Mouse (Mus musculus) cerebellum, adult 2 months (tissue): Measurements from ENCODE around the gene Ndufb6. TPM values are rescaled to one million over a fixed set of nuclear protein-coding genes. Genes with fewer than 3 reads are reported as not detected.

ENCODE experiments used
- DNase-seq, 2 experiments: peaks; one replicate each; pipeline ENCODE4 v3.0.0; 2021
- H3K27ac ChIP-seq: fragments of 200-500 bp; 2 replicates; pipeline ENCODE4 v1.5.1; 2012; ENCODE audit warnings: low read length, control low read depth, inconsistent platforms; ENCODE audit not compliant: insufficient read depth
- H3K27me3 ChIP-seq: fragments of 200-500 bp; 2 replicates; pipeline ENCODE4 v1.6.1; 2012; ENCODE audit warnings: inconsistent platforms, mild to moderate bottlenecking, low read length, moderate library complexity; ENCODE audit not compliant: control insufficient read depth, insufficient read depth
- H3K4me1 ChIP-seq: fragments of 200-500 bp; 2 replicates; pipeline ENCODE4 v1.6.1; 2011; ENCODE audit warnings: low read length; ENCODE audit not compliant: control insufficient read depth, insufficient read depth
- H3K4me3 ChIP-seq: fragments of 200-500 bp; replicated peaks from 2 replicates; pipeline ENCODE3; 2011; ENCODE audit warnings: mild to moderate bottlenecking, low read depth, low read length, control low read depth; ENCODE audit not compliant: insufficient read depth
- CTCF ChIP-seq: fragments of 200-500 bp; IDR thresholded peaks from 2 replicates; pipeline ENCODE4 v1.5.1; 2011; ENCODE audit warnings: low read depth, mild to moderate bottlenecking, control low read depth, low read length, moderate library complexity, borderline replicate concordance; ENCODE audit not compliant: insufficient read depth
- POLR2A ChIP-seq: fragments of 200-500 bp; IDR thresholded peaks from 2 replicates; pipeline ENCODE4 v1.6.1; 2011; ENCODE audit warnings: low read length, control low read depth, borderline replicate concordance; ENCODE audit not compliant: insufficient read depth
- WGBS: fragments of 180-500 bp; shearing (Covaris S2); methylation state at CpG from one replicate; pipeline ENCODE4 v1.1.7; 2018; 5-methylcytosine and 5-hydroxymethylcytosine counted together
- polyA plus RNA-seq: library from polyadenylated mRNA; depleted of rRNA; stranded (reverse); fragments of >200 nt; gene quantifications from 2 replicates; pipeline ENCODE4 v1.2.3, GENCODE M21; 2012

Gene Ndufb6
- polyA plus RNA-seq, 1 experiment, result 210 TPM

DNA sequence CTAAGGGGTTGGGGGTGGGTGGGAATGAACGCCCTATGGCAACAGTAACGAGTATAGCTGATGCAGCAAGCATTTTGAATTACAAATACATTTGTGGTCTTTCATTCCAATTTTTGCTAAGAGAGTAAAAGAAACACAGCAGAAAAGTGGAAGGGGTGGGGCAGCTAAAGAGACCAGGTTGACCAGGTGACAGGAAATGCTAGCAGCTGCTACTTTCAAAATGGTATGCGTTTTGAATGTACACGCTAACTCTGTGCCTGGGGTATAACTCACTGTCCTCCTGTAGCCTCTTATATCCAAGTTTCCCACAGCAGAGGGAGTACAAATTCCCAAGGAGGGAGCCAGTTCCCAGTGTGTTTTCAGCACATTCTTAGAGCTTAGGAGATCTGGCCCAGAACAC lies 42.4 kb downstream of the Ndufb6 start:
- Histone ChIP-seq H3K27ac (no peak overlapping the region), H3K4me1 (no peaks in the 10 kb centered on the region), H3K27me3 (no peaks in the 10 kb centered on the region; the same call in 1 of the 2 replicates), H3K4me3 (no peak overlapping the region)
- TF ChIP-seq CTCF (no peak), POLR2A (no peak)
- DNase-seq, result no peak
- 95% methylated on average over 4 of the region's 4 CpGs for WGBS

DNA sequence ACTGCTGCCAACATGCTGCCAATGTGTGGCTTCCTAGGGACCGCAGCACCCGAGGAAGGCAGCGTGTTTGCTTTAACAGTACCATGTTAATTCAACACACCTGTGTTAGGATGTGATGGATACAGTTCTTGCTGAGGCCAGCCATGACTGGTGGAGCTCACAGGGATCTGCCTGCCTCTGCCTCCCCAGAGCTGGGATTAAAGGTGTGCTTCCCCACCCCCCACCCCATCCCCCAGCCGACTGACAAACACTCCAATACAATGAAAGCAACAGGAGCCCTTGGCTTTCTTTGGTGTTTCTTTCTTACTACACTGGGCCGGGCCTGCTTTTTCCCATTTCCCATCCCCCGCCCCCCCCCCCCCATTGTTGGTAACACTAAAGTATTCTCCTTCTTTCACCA lies 45.0 kb downstream of the Ndufb6 start:
- H3K27ac ChIP-seq, result no peak overlapping the region
- WGBS, result 70% methylated on average over 6 of the region's 6 CpGs
- TF ChIP-seq CTCF (no peak), POLR2A (no peak)
- H3K4me3 ChIP-seq, result no peak overlapping the region
- H3K27me3 ChIP-seq, result no peaks in the 10 kb centered on the region; the same call in 1 of the 2 replicates
- no peak for DNase-seq
- H3K4me1 ChIP-seq, result no peaks in the 10 kb centered on the region

DNA sequence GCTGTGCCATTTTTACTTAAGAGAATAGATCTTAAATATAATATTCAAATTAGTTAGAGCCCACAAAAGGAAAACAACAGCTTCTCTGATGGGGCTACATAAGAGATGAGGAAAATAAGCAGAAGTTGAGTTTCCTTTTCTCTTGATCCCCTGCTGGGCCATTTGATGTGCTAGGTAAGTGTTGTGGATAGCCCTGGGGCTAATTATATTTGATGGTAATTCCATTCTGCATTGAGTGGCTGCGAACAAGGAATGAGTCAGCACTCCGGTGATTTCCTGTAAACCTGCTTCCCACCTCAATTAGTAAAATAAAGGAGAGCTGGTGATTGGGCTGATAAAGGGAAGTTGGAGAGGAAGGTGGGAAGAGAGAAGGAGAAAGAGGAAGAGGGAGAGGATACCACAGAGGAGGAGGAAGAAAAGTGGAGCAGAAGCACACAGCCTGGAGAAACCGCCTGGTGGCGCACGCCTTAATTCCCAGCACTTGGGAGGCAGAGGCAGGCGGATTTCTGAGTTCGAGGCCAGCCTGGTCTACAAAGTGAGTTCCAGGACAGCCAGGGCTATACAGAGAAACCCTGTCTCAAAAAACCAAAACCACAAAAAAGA lies 46.1 kb downstream of the Ndufb6 start:
- 95% methylated on average over 7 of the region's 7 CpGs for WGBS
- DNase-seq, result no peak
- Histone ChIP-seq H3K27ac (no peak overlapping the region), H3K27me3 (no peaks in the 10 kb centered on the region), H3K4me1 (no peaks in the 10 kb centered on the region), H3K4me3 (no peak overlapping the region)
- TF ChIP-seq POLR2A (no peak), CTCF (no peak)

DNA sequence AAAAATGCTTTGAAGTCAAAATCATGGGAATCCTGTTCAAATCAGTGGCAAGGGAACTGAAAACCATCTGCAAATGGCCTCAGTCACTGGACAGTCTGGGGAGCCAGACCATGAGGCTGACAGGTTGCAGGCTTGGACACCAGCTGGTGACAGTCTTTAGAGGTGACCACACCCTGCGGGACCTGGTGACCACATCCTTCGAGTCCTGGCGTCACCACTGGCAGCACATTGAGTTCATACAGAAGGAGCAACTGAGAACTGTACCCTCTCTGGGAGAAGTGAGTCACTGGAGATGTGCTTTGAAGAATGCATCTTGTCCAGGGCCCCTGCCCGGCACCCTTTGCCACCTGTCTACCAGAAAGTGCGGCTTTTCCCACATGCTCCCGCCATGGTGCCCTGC lies 49.5 kb downstream of the Ndufb6 start:
- Histone ChIP-seq H3K27ac (no peak overlapping the region), H3K4me3 (no peak overlapping the region), H3K27me3 (no peaks in the 10 kb centered on the region), H3K4me1 (no peaks in the 10 kb centered on the region)
- TF ChIP-seq CTCF (no peak), POLR2A (no peak)
- no peak for DNase-seq
- 86% methylated on average over 6 of the region's 6 CpGs for WGBS

DNA sequence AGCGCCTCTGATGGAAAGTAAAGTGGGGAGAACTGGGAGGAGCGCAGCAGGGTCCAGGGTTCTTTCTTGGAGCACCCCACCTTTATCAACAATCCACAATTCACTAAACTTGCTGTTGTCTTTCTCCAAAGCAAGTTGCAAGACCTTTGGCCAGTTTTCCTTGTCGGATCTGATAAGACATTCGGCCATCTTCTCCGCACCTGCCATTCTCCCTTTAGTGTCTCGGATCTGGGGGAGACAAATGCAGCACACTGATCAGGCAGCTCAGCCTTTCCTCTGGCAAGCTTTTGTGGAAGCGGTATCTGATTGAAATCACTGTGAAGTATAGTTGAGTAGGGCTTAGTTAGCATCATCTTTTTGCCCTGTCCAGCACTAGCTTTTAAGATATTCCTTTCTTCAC lies 51.3 kb downstream of the Ndufb6 start:
- Histone ChIP-seq H3K27me3 (no peaks in the 10 kb centered on the region), H3K4me1 (no peaks in the 10 kb centered on the region), H3K4me3 (no peak overlapping the region), H3K27ac (no peak overlapping the region)
- no peak for DNase-seq
- 89% methylated on average over 7 of the region's 7 CpGs for WGBS
- TF ChIP-seq CTCF (no peak), POLR2A (no peak)

DNA sequence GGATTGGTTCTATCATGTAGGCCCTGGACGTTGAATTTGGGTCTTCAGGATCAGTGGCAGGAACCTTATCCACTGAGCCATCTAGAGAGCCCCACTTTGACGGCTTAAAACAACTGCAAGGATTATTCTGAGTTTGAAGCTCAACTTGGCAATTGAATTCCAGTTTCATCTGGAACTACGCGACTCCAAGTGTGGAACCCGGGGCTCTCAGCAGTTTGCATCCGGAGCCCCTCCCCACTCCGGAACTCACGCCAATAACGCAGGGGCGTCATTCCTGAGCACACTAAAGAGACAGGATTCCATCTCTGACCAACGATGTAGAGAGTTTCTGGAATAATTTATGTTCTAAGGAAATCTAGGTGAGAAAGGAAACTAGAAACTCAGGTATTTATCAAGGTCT lies 52.1 kb downstream of the Ndufb6 start:
- Histone ChIP-seq H3K4me3 (no peak overlapping the region), H3K27me3 (no peaks in the 10 kb centered on the region), H3K4me1 (no peaks in the 10 kb centered on the region), H3K27ac (no peak overlapping the region)
- DNase-seq, result no peak
- 79% methylated on average over 11 of the region's 11 CpGs for WGBS
- TF ChIP-seq CTCF (no peak), POLR2A (no peak)

DNA sequence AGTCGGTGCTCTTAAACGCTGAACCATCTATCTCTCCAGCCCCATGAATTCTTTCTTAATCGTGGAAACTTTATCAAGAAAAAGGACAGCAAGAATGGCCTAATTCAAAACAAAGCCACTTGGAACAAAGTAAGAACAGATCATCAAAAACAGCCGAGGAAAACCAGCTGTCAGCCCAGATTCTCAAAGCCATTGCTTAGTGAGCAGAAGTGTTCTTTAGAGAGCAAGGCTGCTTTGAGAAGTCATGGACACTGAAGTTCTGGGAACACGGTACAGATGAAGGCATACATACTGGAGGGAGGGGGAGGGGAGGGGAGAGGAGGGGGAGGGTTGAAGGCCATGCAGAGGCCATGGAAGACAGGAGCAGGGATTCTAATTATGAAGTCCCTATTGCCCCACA lies 53.1 kb downstream of the Ndufb6 start:
- Histone ChIP-seq H3K27me3 (no peaks in the 10 kb centered on the region), H3K27ac (no peak overlapping the region), H3K4me1 (no peaks in the 10 kb centered on the region), H3K4me3 (no peak overlapping the region)
- WGBS, result 75% methylated on average over 5 of the region's 5 CpGs
- no peak for DNase-seq
- TF ChIP-seq POLR2A (no peak), CTCF (no peak)

DNA sequence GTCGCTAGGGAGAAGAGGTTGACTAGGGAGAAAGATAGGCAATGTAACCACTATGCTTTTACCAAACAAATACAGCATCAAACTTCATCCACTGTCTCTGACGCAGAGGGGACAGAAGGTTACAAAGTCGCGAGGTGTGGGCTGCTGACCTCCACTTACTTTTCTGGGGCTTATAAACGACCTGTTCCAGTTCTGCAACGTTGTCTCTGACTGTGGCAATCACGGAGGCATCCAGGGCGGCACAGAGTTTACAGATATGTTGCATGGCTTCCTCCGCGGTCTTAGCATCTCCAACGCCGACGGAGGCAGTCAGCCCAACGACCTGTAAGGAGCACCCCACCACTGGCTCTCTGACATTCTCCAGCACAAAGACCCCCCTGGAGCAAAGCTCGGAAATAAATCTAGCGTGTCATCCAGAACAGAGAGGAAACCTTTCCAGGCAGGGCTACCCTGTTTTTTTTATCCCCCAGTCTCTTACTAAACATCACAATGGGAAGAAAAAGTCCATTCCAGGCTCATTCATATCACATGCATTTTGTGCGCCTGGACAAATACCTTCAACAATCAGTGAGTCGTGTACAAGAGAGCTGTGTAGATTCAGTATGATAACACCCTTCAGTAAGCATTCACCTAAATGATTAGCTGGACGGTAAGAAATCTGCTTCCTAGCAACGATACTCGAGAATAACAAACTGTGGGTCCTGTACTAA lies 57.2 kb downstream of the Ndufb6 start:
- Histone ChIP-seq H3K4me3 (no peak overlapping the region), H3K27ac (no peak overlapping the region), H3K27me3 (no peaks in the 10 kb centered on the region), H3K4me1 (no peaks in the 10 kb centered on the region)
- DNase-seq, result no peak
- WGBS, result 36% methylated on average over 21 of the region's 21 CpGs
- TF ChIP-seq POLR2A (no peak), CTCF (no peak)
